Mouse (Mus musculus) midbrain, embryonic 12.5 days (tissue): ENCODE data around the gene Kcnh4. TPM values are rescaled to one million over a fixed set of nuclear protein-coding genes. Genes with fewer than 3 reads are reported as not detected.
"Not testable (repeated sequence)": the region's sequence is repeated elsewhere in the genome, so short reads cannot be mapped to it uniquely, and the experiment has no call there.

Source experiments
- ATAC-seq: fragments of 200-750 bp; cut with Nextera tagmentation; 2 replicates; pipeline ENCODE4 v1.8.0; 2017; ENCODE audit warnings: low read depth, moderate TSS enrichment, moderate library complexity; ENCODE audit not compliant: low FRiP score
- H3K27ac ChIP-seq: fragments of 300-500 bp; sonication (generic); replicated peaks from 2 replicates; pipeline ENCODE4 v1.5.1; 2016; ENCODE audit warnings: mild to moderate bottlenecking
- H3K27me3 ChIP-seq: fragments of 300-500 bp; sonication (generic); 2 replicates; pipeline ENCODE4 v1.6.1; 2016; ENCODE audit warnings: mild to moderate bottlenecking
- H3K36me3 ChIP-seq: fragments of 300-500 bp; sonication (generic); 2 replicates; pipeline ENCODE4 v1.6.1; 2016
- H3K4me1 ChIP-seq: fragments of 300-500 bp; sonication (generic); 2 replicates; pipeline ENCODE4 v1.6.1; 2016
- H3K4me2 ChIP-seq: fragments of 300-500 bp; sonication (generic); replicated peaks from 2 replicates; pipeline ENCODE4 v1.6.1; 2016; ENCODE audit warnings: mild to moderate bottlenecking, moderate library complexity
- H3K4me3 ChIP-seq: fragments of 300-500 bp; sonication (generic); 2 replicates; pipeline ENCODE4 v1.5.1; 2016; ENCODE audit warnings: mild to moderate bottlenecking
- H3K9ac ChIP-seq: fragments of 300-500 bp; sonication (generic); replicated peaks from 2 replicates; pipeline ENCODE4 v1.6.1; 2016; ENCODE audit warnings: mild to moderate bottlenecking, moderate library complexity
- H3K9me3 ChIP-seq: fragments of 300-500 bp; sonication (generic); 2 replicates; pipeline ENCODE4 v1.6.1; 2016; ENCODE audit warnings: mild to moderate bottlenecking
- WGBS: fragments of 180-500 bp; shearing (Covaris S2); methylation state at CpG from one replicate; pipeline ENCODE4 v1.1.7; 2016; 5-methylcytosine and 5-hydroxymethylcytosine counted together
- polyA plus RNA-seq: library from polyadenylated mRNA; unstranded; fragments of >200 nt; fragmentation: Nextera tagmentation; extraction: Ambion mirVana; gene quantifications from 2 replicates; pipeline ENCODE4 v1.2.1, GENCODE M21; 2016

The Kcnh4 gene
- 6.1 and 6.9 TPM in 2 replicates for polyA plus RNA-seq

- H3K9me3 ChIP-seq: no peaks in the 10 kb centered on the region
- peak within 1 kb of the TSS; percentile 52 for H3K4me3 ChIP-seq
- peak within 1 kb of the TSS; percentile 61 for H3K9ac ChIP-seq
- H3K27me3 ChIP-seq: peaks cover 47% of the 10 kb centered on the region
- peak; percentile 52; the same call in 1 of the 2 replicates for ATAC-seq
- no peaks in the 10 kb centered on the region for H3K36me3 ChIP-seq
- peak within 1 kb of the TSS; percentile 75 for H3K4me2 ChIP-seq
- H3K4me1 ChIP-seq: peaks cover 28% of the 10 kb centered on the region
- under 1% methylated on average over 39 of the region's 51 CpGs for WGBS
- H3K27ac ChIP-seq: peak within 1 kb of the TSS; percentile 56
Observed at GRCm38 (mm10) chr11:100759611-100760233, at the start of gene Kcnh4. TSS of gene Kcnh4 (minus strand) at chr11:100759942.

DNA sequence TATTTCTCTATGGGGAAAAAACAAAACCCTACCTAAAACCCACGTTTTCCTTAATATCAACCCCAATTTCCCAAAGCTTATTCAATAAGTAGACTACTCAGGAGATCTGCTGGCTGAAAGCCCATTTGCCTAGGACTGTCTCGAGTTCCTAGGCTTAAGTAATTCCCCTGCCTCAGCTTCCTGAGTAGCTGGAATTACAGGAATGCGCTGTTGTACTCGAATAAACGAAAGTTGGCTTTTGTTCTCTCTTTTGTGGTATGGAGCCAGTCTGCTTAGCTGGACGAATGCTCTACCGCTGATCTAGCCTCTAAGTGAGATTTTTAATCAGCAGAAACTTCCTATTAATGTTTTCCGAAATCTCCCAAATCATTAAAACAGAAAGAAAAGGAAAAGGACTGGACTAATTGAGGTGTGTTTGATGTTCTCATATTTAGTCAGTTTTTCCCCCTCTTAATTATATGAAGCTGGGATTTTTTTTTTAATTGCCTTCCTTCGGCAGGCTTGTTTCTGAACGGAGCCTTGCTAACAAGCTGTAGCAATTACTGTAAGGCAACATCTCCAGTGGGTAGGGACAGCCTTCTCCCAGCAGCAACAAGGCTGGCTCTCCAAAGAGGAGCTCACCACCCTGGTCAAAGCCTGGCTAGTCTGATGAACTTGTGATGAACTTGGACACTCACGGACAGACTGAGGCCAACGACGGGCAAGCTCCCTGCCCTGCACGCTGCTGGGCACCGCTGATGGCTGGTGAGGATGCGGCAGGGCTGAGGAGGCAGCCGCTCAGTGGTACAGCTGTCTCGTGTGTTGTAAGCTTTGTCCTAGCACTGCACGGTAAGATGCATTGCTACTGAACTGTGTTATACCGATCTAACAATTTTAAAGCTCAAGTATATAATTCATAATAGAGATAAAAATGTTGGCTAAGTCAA lies 46.9 kb upstream of the Kcnh4 start:
- WGBS: 73% methylated on average over 20 of the region's 20 CpGs
- peaks cover 29% of the 10 kb centered on the region for H3K36me3 ChIP-seq
- H3K27me3 ChIP-seq: no peaks in the 10 kb centered on the region
- H3K4me2 ChIP-seq: no peak overlapping the region
- H3K9me3 ChIP-seq: 0 out of 2 replicates have a peak, but pooled peaks cover 4% of the 10 kb centered on the region
- no peak overlapping the region for H3K9ac ChIP-seq
- no peak overlapping the region for H3K27ac ChIP-seq
- H3K4me1 ChIP-seq: no peaks in the 10 kb centered on the region
- no peak for ATAC-seq
- no peak overlapping the region for H3K4me3 ChIP-seq

GRCm38 (mm10) chr11:100805535-100805934 lies 45.8 kb upstream of the Kcnh4 start:
- no peak overlapping the region for H3K4me3 ChIP-seq
- ATAC-seq: no peak
- no peak overlapping the region for H3K9ac ChIP-seq
- no peak overlapping the region for H3K4me2 ChIP-seq
- H3K9me3 ChIP-seq: no peaks in the 10 kb centered on the region
- no peak overlapping the region for H3K27ac ChIP-seq
- H3K36me3 ChIP-seq: peaks cover 39% of the 10 kb centered on the region
- H3K27me3 ChIP-seq: no peaks in the 10 kb centered on the region
- no peaks in the 10 kb centered on the region for H3K4me1 ChIP-seq
- 86% methylated on average over 7 of the region's 7 CpGs for WGBS

DNA sequence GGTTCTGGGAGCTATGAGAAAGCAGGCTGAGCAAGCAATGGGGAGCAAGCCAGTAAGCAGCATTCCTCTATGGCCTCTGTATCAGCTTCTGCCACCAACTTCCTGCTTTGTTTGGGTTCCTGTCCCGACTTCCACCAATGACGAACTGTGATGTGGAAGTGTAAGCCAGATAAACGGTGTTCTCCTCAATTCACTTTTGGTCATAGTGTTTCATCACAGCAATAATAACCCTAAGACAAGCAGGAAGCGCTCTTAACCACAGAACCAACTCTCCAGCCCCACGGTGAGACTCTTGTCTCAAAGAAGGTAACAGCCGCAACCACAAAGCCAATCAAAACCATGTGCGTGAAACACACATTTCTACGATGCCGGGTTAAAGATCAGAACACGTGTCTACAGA lies 44.7 kb upstream of the Kcnh4 start:
- 95% methylated on average over 10 of the region's 10 CpGs for WGBS
- H3K4me2 ChIP-seq: no peak overlapping the region
- no peak overlapping the region for H3K9ac ChIP-seq
- H3K36me3 ChIP-seq: peaks cover 39% of the 10 kb centered on the region
- ATAC-seq: no peak
- no peaks in the 10 kb centered on the region for H3K9me3 ChIP-seq
- H3K4me1 ChIP-seq: no peaks in the 10 kb centered on the region
- no peak overlapping the region for H3K4me3 ChIP-seq
- no peaks in the 10 kb centered on the region for H3K27me3 ChIP-seq
- no peak overlapping the region for H3K27ac ChIP-seq

- H3K9ac ChIP-seq: no peak overlapping the region
- H3K9me3 ChIP-seq: no peaks in the 10 kb centered on the region
- H3K4me1 ChIP-seq: no peaks in the 10 kb centered on the region
- H3K36me3 ChIP-seq: peaks cover 38% of the 10 kb centered on the region
- ATAC-seq: no peak
- WGBS: 81% methylated on average over 5 of the region's 5 CpGs
- H3K4me3 ChIP-seq: no peak overlapping the region
- no peaks in the 10 kb centered on the region for H3K27me3 ChIP-seq
- no peak overlapping the region for H3K4me2 ChIP-seq
- peak overlapping the region; percentile 20; the same call in 1 of the 2 replicates for H3K27ac ChIP-seq
Observed at GRCm38 (mm10) chr11:100799426-100799825, 39.7 kb upstream of the Kcnh4 start.

DNA sequence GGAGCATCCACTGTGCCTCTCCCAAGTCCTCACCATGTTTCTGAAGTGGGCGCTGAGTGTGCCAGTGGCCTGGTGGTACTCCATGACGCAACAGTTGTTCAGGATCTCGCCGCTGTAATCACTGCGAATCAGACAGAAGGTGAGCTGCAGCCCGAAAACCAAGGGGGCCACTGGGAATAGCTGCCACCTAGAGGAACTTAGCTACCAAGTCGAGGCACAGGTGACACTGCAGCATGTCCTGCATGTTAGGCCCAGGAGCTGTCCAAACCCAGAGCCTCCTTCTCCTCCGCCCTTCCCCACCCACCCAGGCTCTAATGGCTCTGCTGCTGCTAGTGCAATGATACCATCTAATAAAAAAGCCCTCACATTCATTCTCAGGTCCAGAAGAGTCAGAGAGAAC lies 36.8 kb upstream of the Kcnh4 start:
- no peaks in the 10 kb centered on the region for H3K4me1 ChIP-seq
- no peak overlapping the region for H3K9ac ChIP-seq
- no peaks in the 10 kb centered on the region for H3K9me3 ChIP-seq
- H3K4me2 ChIP-seq: no peak overlapping the region
- no peaks in the 10 kb centered on the region for H3K27me3 ChIP-seq
- no peak overlapping the region for H3K27ac ChIP-seq
- ATAC-seq: no peak
- H3K36me3 ChIP-seq: 0 out of 2 replicates have a peak, but pooled peaks cover 12% of the 10 kb centered on the region
- WGBS: 69% methylated on average over 8 of the region's 8 CpGs
- no peak overlapping the region for H3K4me3 ChIP-seq

DNA sequence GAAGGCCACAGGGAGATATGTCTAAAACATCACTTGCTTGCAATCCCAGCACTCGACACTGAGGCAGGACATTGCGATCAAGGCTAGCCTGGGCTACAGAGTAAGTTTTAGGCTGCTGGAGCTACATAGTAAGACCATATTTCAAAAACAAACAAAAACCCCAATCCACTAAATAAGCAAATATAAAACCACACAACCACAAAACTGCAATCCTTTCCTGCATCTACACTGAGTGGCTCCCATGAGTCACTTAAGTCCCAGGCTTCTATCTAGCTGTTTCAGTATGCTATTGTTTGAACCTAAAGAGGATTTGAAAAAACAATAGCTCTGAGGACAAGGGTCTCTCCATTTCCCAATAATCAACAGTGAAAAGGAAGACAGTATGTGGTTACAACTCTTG lies 35.6 kb upstream of the Kcnh4 start:
- H3K36me3 ChIP-seq: peaks cover 4% of the 10 kb centered on the region; the same call in 1 of the 2 replicates
- no peak for ATAC-seq
- H3K4me3 ChIP-seq: no peak overlapping the region
- H3K9me3 ChIP-seq: no peaks in the 10 kb centered on the region
- H3K27me3 ChIP-seq: no peaks in the 10 kb centered on the region
- H3K27ac ChIP-seq: no peak overlapping the region
- H3K9ac ChIP-seq: no peak overlapping the region
- no peaks in the 10 kb centered on the region for H3K4me1 ChIP-seq
- H3K4me2 ChIP-seq: no peak overlapping the region
- 97% methylated on average over 2 of the region's 2 CpGs for WGBS

- H3K36me3 ChIP-seq: peaks cover 17% of the 10 kb centered on the region
- no peak overlapping the region for H3K4me2 ChIP-seq
- WGBS: 88% methylated on average over 2 of the region's 2 CpGs
- H3K27me3 ChIP-seq: no peaks in the 10 kb centered on the region
- no peak overlapping the region for H3K4me3 ChIP-seq
- H3K4me1 ChIP-seq: no peaks in the 10 kb centered on the region
- H3K27ac ChIP-seq: no peak overlapping the region
- ATAC-seq: no peak
- H3K9ac ChIP-seq: no peak overlapping the region
- no peaks in the 10 kb centered on the region for H3K9me3 ChIP-seq
Observed at GRCm38 (mm10) chr11:100791457-100792049, 31.8 kb upstream of the Kcnh4 start.

- H3K4me1 ChIP-seq, H3K27ac ChIP-seq, H3K4me2 ChIP-seq, ATAC-seq, H3K9me3 ChIP-seq, H3K4me3 ChIP-seq, H3K27me3 ChIP-seq, H3K9ac ChIP-seq: not testable (repeated sequence)
- WGBS: 95% methylated on average over 9 of the region's 9 CpGs
- peaks cover 15% of the 10 kb centered on the region for H3K36me3 ChIP-seq
Observed at GRCm38 (mm10) chr11:100790644-100791043, 30.9 kb upstream of the Kcnh4 start.

DNA sequence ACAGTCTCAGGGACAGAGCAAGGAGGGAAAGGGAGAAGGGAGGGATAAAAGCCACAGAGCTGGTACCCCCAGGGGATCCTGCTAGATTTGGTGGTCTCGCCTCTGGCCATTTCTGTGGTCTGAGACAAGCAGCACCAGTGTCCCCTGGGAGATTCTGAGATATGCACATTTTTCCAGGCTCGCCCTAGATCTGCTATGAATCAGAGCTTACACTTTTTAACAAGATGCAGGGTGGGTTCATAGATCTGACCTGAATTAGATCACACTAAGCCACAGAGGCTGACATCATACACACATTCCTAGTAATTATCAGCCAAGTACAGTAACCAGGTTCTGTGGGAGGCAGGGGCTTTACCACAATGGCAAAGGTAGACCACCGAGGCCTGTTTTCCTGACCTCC lies 30.0 kb upstream of the Kcnh4 start:
- 84% methylated on average over 3 of the region's 3 CpGs for whole genome bisulfite sequencing
- H3K27ac ChIP-seq: no peak overlapping the region
- ATAC-seq: no peak

DNA sequence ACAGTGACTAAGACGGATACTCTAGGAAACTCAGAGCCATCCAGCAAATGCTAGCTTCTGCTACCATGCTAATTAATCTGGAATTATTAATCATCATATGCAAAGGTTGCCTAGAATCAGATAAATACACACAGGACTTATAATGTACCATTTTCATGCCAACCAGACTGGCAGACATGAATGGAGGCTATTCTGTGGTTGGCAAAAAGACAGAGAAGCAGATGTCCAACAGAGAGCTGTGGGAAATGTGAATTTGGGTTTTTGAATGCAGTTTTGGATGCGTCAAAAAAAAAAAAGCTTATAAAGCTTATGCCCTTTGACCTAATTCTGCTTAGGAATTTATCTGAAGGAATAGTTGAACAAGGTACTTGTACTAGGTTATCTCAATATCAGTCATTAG lies 26.0 kb upstream of the Kcnh4 start:
- H3K36me3 ChIP-seq: peaks cover 30% of the 10 kb centered on the region
- H3K9ac ChIP-seq: no peak overlapping the region
- H3K4me2 ChIP-seq: no peak overlapping the region
- 94% methylated on average over 2 of the region's 2 CpGs for WGBS
- no peak for ATAC-seq
- no peaks in the 10 kb centered on the region for H3K9me3 ChIP-seq
- H3K4me1 ChIP-seq: no peaks in the 10 kb centered on the region
- no peak overlapping the region for H3K4me3 ChIP-seq
- H3K27me3 ChIP-seq: no peaks in the 10 kb centered on the region
- H3K27ac ChIP-seq: no peak overlapping the region

More for the DNA sequence above, 30.0 kb upstream of the Kcnh4 start:
- H3K9me3 ChIP-seq: no peaks in the 10 kb centered on the region
- H3K9ac ChIP-seq: no peak overlapping the region
- H3K36me3 ChIP-seq: peaks cover 15% of the 10 kb centered on the region
- no peaks in the 10 kb centered on the region for H3K27me3 ChIP-seq
- H3K4me1 ChIP-seq: no peaks in the 10 kb centered on the region
- H3K4me2 ChIP-seq: no peak overlapping the region
- no peak overlapping the region for H3K4me3 ChIP-seq

DNA sequence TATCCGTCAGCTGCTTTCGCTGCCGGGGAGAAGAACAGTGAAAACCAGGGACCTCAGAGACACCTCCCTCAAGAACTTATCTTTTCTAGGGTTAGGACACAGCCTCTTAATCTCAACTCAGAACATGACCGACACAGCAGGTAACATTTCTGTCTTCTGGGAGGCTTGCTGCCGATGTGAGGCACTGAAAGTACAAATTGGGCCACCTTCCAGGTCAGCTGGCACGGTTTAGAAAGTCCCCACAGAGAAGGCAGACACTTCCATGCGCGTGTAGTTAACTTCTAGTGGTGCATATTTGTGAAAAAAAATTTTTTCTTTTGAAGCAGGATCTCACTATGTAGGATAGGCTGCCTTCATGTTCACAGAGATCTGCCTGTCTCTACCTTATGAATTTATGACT lies 24.5 kb upstream of the Kcnh4 start:
- Histone ChIP-seq H3K4me1 (no peaks in the 10 kb centered on the region), H3K9ac (no peak overlapping the region), H3K27me3 (no peaks in the 10 kb centered on the region), H3K9me3 (no peaks in the 10 kb centered on the region), H3K27ac (no peak overlapping the region), H3K36me3 (peaks cover 22% of the 10 kb centered on the region; the same call in 1 of the 2 replicates), H3K4me2 (no peak overlapping the region), H3K4me3 (no peak overlapping the region)
- WGBS: 89% methylated on average over 8 of the region's 8 CpGs
- ATAC-seq: no peak
